Mouse (Mus musculus): ENCODE results near the gene Fgfrl1.
"Not testable (repeated sequence)": the region's sequence is repeated elsewhere in the genome, so short reads cannot be mapped to it uniquely, and the experiment has no call there.

GRCm38 (mm10) chr5:108751258-108751657, 59.1 kb downstream of the Fgfrl1 start:
- not testable (repeated sequence) for TF ChIP-seq POLR2A (IDR thresholded peaks at IDR 0.05; ENCODE audit: insufficient read depth, low read depth, low read length); CTCF (IDR thresholded peaks at IDR 0.05)

Data from heart, adult 2 months (tissue).